Mouse (Mus musculus) embryonic facial prominence, embryonic 14.5 days (tissue): ENCODE measurements at regions not wholly inside any gene's neighbourhood (a gene's known extent, or its start where the extent isn't known, plus 50 kb on each side); places are given as distances from the start of the nearest gene placed in this dataset.
"Not testable (repeated sequence)": the region's sequence is repeated elsewhere in the genome, so short reads cannot be mapped to it uniquely, and the experiment has no call there.

ENCODE experiments used
- ATAC-seq: fragments of 200-750 bp; cut with Nextera tagmentation; 2 replicates; pipeline ENCODE4 v1.8.0; 2017; ENCODE audit warnings: low read depth, moderate number of reproducible peaks, moderate TSS enrichment
- DNase-seq: peaks from one replicate; pipeline ENCODE4 v3.0.0-alpha.2; 2015; ENCODE audit warnings: low spot score
- H3K27ac ChIP-seq: fragments of 300-500 bp; sonication (generic); replicated peaks from 2 replicates; pipeline ENCODE4 v1.5.1; 2014; ENCODE audit warnings: low read depth, mild to moderate bottlenecking, low read length, moderate library complexity
- H3K27me3 ChIP-seq: fragments of 300-500 bp; sonication (generic); replicated peaks from 2 replicates; pipeline ENCODE4 v1.6.1; 2014; ENCODE audit warnings: low read length; ENCODE audit not compliant: control insufficient read depth, insufficient read depth
- H3K36me3 ChIP-seq: fragments of 300-500 bp; sonication (generic); 2 replicates; pipeline ENCODE4 v1.6.1; 2014; ENCODE audit warnings: low read length, mixed read lengths; ENCODE audit not compliant: control insufficient read depth, insufficient read depth
- H3K4me1 ChIP-seq: fragments of 300-500 bp; sonication (generic); 2 replicates; pipeline ENCODE4 v1.6.1; 2014; ENCODE audit warnings: antibody characterized with exemption, low read length; ENCODE audit not compliant: control insufficient read depth, insufficient read depth
- H3K4me2 ChIP-seq: fragments of 300-500 bp; sonication (generic); 2 replicates; pipeline ENCODE4 v1.6.1; 2014; ENCODE audit warnings: low read depth, mild to moderate bottlenecking, low read length, moderate library complexity, mixed read lengths
- H3K4me3 ChIP-seq: fragments of 300-500 bp; sonication (generic); 2 replicates; pipeline ENCODE4 v1.5.1; 2014; ENCODE audit warnings: low read depth, mild to moderate bottlenecking, low read length
- H3K9ac ChIP-seq: fragments of 300-500 bp; sonication (generic); 2 replicates; pipeline ENCODE4 v1.6.1; 2014; ENCODE audit warnings: low read depth, mild to moderate bottlenecking, low read length, moderate library complexity, mixed read lengths
- H3K9me3 ChIP-seq: fragments of 300-500 bp; sonication (generic); 2 replicates; pipeline ENCODE4 v1.6.1; 2016; ENCODE audit warnings: low read length; ENCODE audit not compliant: control insufficient read depth
- WGBS: fragments of 180-500 bp; shearing (Covaris S2); extraction: QIAGEN DNeasy Blood & Tissue Kit; methylation state at CpG from one replicate; pipeline ENCODE4 v1.1.7; 2014; 5-methylcytosine and 5-hydroxymethylcytosine counted together

DNA sequence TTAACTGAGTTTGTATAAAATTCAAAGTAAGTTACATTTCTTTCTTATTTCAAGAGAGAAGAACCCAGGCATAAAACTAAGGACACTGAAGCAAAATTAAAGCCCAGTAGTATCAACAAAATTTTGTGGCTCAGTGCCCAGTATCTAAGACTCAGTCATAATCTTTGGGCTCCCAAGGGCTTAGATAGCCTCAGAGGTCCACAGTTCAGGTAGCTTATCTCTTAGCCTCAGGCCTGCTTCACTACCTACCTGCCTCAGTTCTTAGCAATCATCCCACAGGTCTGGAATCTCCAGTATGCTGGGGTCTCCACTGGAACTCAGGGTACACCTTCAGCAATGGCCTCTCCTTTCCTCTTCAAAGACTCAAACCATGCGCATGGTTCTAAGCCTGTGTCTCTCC, 531.4 kb upstream of the Olfr1507 start:
- H3K4me2 ChIP-seq, H3K4me3 ChIP-seq, ATAC-seq, H3K9ac ChIP-seq, H3K9me3 ChIP-seq, H3K27me3 ChIP-seq, DNase-seq, H3K4me1 ChIP-seq, H3K36me3 ChIP-seq, H3K27ac ChIP-seq: not testable (repeated sequence)
- no CpG with 5 or more reads among the region's 1 CpGs for WGBS

DNA sequence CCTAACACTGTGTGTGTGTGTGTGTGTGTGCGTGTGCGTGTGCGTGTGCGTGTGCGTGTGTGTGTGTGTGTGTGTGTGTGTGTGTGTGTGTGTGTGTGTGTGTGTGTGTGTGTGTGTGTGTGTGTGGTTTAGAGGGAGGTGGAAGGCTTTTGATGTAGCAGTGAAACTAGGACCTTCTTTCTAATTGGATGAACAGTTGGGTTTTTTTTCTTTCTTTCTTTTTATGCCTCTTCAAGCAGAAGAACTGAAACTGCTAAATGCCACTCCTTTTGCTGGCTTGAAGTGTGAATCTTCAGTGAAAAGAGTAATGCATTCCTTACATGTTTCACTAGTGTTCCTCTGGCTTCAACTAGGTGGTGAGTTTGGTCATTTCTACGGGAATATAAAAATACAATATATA, 524.6 kb upstream of the Olfr1507 start:
- H3K4me2 ChIP-seq, ATAC-seq, H3K27me3 ChIP-seq, H3K4me1 ChIP-seq, H3K9ac ChIP-seq, H3K4me3 ChIP-seq, DNase-seq, H3K36me3 ChIP-seq, H3K27ac ChIP-seq, H3K9me3 ChIP-seq: not testable (repeated sequence)
- no CpG with 5 or more reads among the region's 6 CpGs for WGBS

DNA sequence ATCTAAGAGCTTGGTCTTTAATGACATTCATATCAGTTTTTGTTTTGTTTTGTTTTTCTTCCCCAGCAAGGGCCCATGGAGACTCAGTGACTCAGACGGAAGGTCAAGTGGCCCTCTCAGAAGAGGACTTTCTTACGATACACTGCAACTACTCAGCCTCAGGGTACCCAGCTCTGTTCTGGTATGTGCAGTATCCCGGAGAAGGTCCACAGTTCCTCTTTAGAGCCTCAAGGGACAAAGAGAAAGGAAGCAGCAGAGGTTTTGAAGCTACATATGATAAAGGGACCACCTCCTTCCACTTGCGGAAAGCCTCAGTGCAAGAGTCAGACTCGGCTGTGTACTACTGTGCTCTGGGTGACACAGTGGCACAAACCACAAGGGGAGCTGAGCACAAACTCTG, 512.2 kb upstream of the Olfr1507 start:
- H3K27me3 ChIP-seq, H3K9ac ChIP-seq, DNase-seq, H3K9me3 ChIP-seq, H3K36me3 ChIP-seq, H3K4me1 ChIP-seq, H3K27ac ChIP-seq, H3K4me2 ChIP-seq, H3K4me3 ChIP-seq, ATAC-seq: not testable (repeated sequence)
- WGBS = no CpG with 5 or more reads among the region's 5 CpGs

DNA sequence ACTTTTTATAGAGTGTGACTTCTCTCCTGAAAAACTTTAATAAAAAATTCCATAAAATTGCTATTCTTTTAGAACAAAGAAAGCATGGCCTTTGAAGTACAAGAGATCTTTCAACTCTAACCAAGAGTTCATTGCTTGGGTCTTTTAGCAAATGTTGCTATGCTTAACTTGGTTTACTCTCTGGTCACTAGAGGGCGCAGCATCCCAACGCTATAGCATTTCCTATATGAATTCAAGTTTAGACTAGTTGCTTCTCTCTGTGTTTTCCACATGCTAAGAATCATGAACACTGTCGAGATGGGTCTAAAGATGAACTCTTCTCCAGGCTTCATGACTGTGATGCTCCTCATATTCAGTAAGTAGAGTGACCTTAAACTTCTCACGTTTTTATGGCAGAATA, 511.8 kb upstream of the Olfr1507 start:
- not testable (repeated sequence) for H3K27ac ChIP-seq, H3K27me3 ChIP-seq, H3K4me2 ChIP-seq, H3K4me1 ChIP-seq, H3K9me3 ChIP-seq, H3K4me3 ChIP-seq, DNase-seq, H3K9ac ChIP-seq, H3K36me3 ChIP-seq, ATAC-seq
- WGBS = no CpG with 5 or more reads among the region's 4 CpGs

DNA sequence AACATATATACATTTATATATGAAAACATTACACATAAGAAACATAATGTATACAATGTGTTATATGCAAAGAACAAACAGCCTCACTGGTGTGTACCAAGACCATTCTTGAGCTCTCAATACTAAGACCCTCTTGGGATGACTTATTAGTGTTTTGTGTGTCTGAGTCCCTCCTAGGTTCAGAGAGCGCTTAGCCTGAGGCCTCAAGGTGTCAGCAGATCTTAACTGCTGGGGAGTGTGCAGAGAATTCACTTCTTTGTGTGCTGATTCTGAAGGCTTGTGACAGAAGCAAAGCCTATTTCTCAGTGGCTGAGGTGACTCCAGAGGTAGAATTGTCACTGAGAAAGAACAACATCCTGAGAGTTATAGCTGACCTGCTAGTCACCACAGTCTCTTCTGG, 505.7 kb upstream of the Olfr1507 start:
- H3K4me1 ChIP-seq, H3K4me3 ChIP-seq, DNase-seq, ATAC-seq, H3K27ac ChIP-seq, H3K36me3 ChIP-seq, H3K27me3 ChIP-seq, H3K4me2 ChIP-seq, H3K9ac ChIP-seq, H3K9me3 ChIP-seq: not testable (repeated sequence)
- WGBS = 79% methylated on average over 1 of the region's 1 CpGs

DNA sequence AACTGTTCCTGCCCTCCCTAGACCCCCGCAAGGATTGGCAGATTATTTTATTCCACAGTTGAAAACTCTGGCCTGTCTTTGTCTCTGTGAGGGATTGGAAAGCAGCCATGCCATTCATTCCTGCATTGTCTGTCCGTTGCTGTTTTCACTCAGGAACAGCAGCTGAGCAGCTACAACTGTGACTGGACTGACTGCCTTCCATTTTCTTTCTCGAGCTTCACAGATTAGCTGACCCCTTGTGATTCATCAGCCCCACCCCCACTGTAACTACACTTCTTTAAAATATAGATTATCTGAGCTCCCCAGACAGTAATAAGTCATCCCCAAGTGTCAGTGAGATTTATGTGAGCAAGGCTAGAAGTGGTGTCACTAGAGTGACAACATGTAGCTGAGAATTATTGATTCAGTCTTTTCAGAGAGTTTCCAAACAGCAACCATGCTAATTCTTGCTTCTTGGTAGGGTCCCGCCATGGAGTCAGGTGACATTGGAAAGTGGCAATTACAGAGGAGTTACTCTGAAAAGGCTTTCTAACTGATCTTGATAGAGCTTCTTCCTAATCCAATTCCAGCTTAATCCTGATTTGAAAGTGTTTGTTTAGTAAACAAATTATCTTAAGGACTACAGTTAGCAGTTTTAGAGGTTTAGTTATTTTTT, 496.7 kb upstream of the Olfr1507 start:
- H3K27ac ChIP-seq, H3K9me3 ChIP-seq, ATAC-seq, H3K4me3 ChIP-seq, H3K9ac ChIP-seq, H3K27me3 ChIP-seq, DNase-seq, H3K4me1 ChIP-seq, H3K36me3 ChIP-seq, H3K4me2 ChIP-seq: not testable (repeated sequence)
- WGBS = 50% methylated on average over 1 of the region's 4 CpGs

DNA sequence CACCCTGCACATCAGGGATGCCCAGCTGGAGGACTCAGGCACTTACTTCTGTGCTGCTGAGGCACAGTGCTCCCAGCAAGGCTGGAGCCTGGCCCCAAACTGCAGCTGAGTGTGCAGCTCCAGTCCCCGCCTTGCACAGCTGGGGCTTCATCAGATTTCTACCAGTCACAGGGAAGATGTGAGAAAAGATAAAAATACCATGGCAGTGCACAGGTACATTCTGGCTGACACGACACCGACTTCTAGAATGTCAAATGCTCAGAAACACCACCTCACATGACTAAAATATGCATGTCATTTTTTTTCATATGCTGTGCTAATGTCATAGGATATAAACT, 495.7 kb upstream of the Olfr1507 start:
- not testable (repeated sequence) for H3K4me3 ChIP-seq, H3K9ac ChIP-seq, H3K27ac ChIP-seq, H3K4me1 ChIP-seq, ATAC-seq, H3K36me3 ChIP-seq, H3K4me2 ChIP-seq, H3K9me3 ChIP-seq, H3K27me3 ChIP-seq, DNase-seq
- no CpG with 5 or more reads among the region's 3 CpGs for WGBS

DNA sequence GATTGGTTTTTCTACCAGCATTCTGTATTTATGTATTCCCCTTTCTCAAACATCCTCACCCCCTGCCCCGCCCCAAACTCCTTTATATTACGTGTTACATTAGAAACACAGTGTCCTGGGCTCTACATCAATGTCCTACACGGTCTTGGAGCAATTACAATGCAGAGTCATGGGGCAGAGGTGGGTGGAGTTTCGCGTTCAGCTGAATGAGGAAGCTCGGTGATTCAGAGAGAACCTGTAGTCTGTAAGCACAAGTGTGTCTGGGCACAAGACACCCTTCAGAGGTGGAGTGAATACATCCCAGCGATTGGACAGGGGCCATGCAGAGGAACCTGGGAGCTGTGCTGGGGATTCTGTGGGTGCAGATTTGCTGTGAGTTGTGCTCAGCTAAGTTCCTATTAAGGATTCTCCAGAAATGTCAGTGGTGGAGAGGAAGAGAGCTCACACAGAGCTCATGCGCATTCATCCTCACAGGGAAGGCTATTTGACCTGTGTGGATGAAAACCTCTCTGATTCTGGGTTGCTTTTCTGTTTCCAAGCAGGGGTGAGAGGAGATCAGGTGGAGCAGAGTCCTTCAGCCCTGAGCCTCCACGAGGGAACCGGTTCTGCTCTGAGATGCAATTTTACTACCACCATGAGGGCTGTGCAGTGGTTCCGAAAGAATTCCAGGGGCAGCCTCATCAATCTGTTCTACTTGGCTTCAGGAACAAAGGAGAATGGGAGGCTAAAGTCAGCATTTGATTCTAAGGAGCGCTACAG, 495.2 kb upstream of the Olfr1507 start:
- not testable (repeated sequence) for DNase-seq, H3K4me2 ChIP-seq, H3K36me3 ChIP-seq, H3K9me3 ChIP-seq, H3K4me1 ChIP-seq, H3K9ac ChIP-seq, H3K27me3 ChIP-seq, H3K4me3 ChIP-seq, ATAC-seq, H3K27ac ChIP-seq
- WGBS = no CpG with 5 or more reads among the region's 12 CpGs

DNA sequence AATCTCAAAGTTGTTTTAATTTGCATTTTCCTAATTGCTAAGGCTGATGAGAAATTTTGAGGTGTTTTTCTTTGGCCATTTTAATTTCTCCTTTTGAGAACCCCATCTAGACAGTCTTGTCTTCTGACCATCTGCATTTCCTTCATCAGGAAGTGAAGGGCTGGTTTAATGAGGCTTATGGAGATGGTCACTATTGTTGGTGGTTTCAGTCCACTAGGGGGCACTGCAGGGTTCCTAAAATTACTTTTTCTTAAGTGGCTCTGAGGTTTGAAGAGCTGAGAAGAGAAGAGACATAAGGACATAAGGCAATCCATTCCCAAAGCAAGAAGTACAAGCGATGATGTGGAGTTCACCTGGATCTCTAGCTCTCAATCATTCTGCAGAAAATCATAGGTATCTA, 494.4 kb upstream of the Olfr1507 start:
- not testable (repeated sequence) for H3K9ac ChIP-seq, H3K4me1 ChIP-seq, DNase-seq, H3K4me3 ChIP-seq, H3K27ac ChIP-seq, H3K27me3 ChIP-seq, H3K36me3 ChIP-seq, H3K9me3 ChIP-seq, ATAC-seq, H3K4me2 ChIP-seq
- 74% methylated on average over 1 of the region's 1 CpGs for WGBS
